Mouse (Mus musculus): Measurements from ENCODE around the gene Zfp414. TPM values are rescaled to one million over a fixed set of nuclear protein-coding genes. Genes with fewer than 3 reads are reported as not detected.
"Not testable (repeated sequence)": the region's sequence is repeated elsewhere in the genome, so short reads cannot be mapped to it uniquely, and the experiment has no call there.

Gene Zfp414
- 10 to 100 TPM in 1 of 2 experiments, 1 to 10 TPM in 1; 9.9 to 13.1 TPM for total RNA-seq (2021)
- long read RNA-seq, experiment 1, transcript Zfp414-201 (6 exons, 1,197 nt): major isoform, 5 of 10 reads
- long read RNA-seq, experiment 1, partial matches to known transcripts: 3 of 10 reads
- long read RNA-seq, experiment 1, other reads (novel, unspliced or antisense): 0 of 10 reads
- long read RNA-seq, experiment 2, transcript Zfp414-201 (6 exons, 1,197 nt): major isoform, 7 of 10 reads
- long read RNA-seq, experiment 2, partial matches to known transcripts: 2 of 10 reads
- long read RNA-seq, experiment 2, other reads (novel, unspliced or antisense): 1 of 10 reads

- peak; percentile 92 for DNase-seq
- intact Hi-C loops (cut with DNase I; ENCODE audit: low total_unique reads): no loop called here
Observed at GRCm38 (mm10) chr17:33628621-33629486, at the start of gene Zfp414. TSS of gene Zfp414 (plus strand) at chr17:33629090.

GRCm38 (mm10) chr17:33584061-33584460 is 44.8 kb upstream of the Zfp414 start:
- no peak for DNase-seq

GRCm38 (mm10) chr17:33586011-33586410 is 42.9 kb upstream of the Zfp414 start:
- intact Hi-C loops (cut with DNase I; ENCODE audit: low total_unique reads): no loop called here
- DNase-seq: no peak

More at GRCm38 (mm10) chr17:33584061-33584460, 44.8 kb upstream of the Zfp414 start:
- intact Hi-C loops (cut with DNase I; ENCODE audit: low total_unique reads): no loop called here

GRCm38 (mm10) chr17:33597271-33597670 is 31.6 kb upstream of the Zfp414 start:
- intact Hi-C loops (cut with DNase I; ENCODE audit: low total_unique reads): no loop called here
- no peak for DNase-seq

- intact Hi-C loops (cut with DNase I; ENCODE audit: low total_unique reads): no loop called here
- no peak for DNase-seq
Observed at GRCm38 (mm10) chr17:33598506-33598905, 30.4 kb upstream of the Zfp414 start.

- no peak for DNase-seq
- intact Hi-C loops (cut with DNase I; ENCODE audit: low total_unique reads): no loop called here
Observed at GRCm38 (mm10) chr17:33599836-33600475, 28.9 kb upstream of the Zfp414 start.

GRCm38 (mm10) chr17:33600831-33601230 is 28.1 kb upstream of the Zfp414 start:
- no peak for DNase-seq
- intact Hi-C loops (cut with DNase I; ENCODE audit: low total_unique reads): no loop called here

- no peak for DNase-seq
- intact Hi-C loops (cut with DNase I; ENCODE audit: low total_unique reads): no loop called here
Observed at GRCm38 (mm10) chr17:33601947-33602346, 26.9 kb upstream of the Zfp414 start.

GRCm38 (mm10) chr17:33607273-33607672 is 21.6 kb upstream of the Zfp414 start:
- no peak for DNase-seq
- intact Hi-C loops (cut with DNase I; ENCODE audit: low total_unique reads): no loop called here

- intact Hi-C loops (cut with DNase I; ENCODE audit: low total_unique reads): no loop called here
- no peak for DNase-seq
Observed at GRCm38 (mm10) chr17:33610548-33610947, 18.3 kb upstream of the Zfp414 start.

- intact Hi-C loops (cut with DNase I; ENCODE audit: low total_unique reads); DNase-seq: not testable (repeated sequence)
Observed at GRCm38 (mm10) chr17:33613726-33614125, 15.2 kb upstream of the Zfp414 start.

- intact Hi-C loops (cut with DNase I; ENCODE audit: low total_unique reads): no loop called here
Observed at GRCm38 (mm10) chr17:33627281-33627680, 1.6 kb upstream of the Zfp414 start.

GRCm38 (mm10) chr17:33629487-33630125 is 716 bp downstream of the Zfp414 start:
- no peak for DNase-seq
- intact Hi-C loops (cut with DNase I; ENCODE audit: low total_unique reads): no loop called here

More at GRCm38 (mm10) chr17:33627281-33627680, 1.6 kb upstream of the Zfp414 start:
- no peak for DNase-seq

GRCm38 (mm10) chr17:33630171-33630895 is 1.4 kb downstream of the Zfp414 start:
- no peak for DNase-seq
- intact Hi-C loops (cut with DNase I; ENCODE audit: low total_unique reads): no loop called here

- no peak for DNase-seq
- intact Hi-C loops (cut with DNase I; ENCODE audit: low total_unique reads): no loop called here
Observed at GRCm38 (mm10) chr17:33631236-33631635, 2.3 kb downstream of the Zfp414 start.

- intact Hi-C loops (cut with DNase I; ENCODE audit: low total_unique reads): no loop called here
- no peak for DNase-seq
Observed at GRCm38 (mm10) chr17:33631796-33632195, 2.9 kb downstream of the Zfp414 start.

GRCm38 (mm10) chr17:33637038-33637437 is 8.1 kb downstream of the Zfp414 start:
- intact Hi-C loops (cut with DNase I; ENCODE audit: low total_unique reads): no loop called here
- no peak for DNase-seq

GRCm38 (mm10) chr17:33637516-33638276 is 8.8 kb downstream of the Zfp414 start, which contains the start of gene Pram1:
TSS of gene Pram1 (plus strand) at chr17:33638056.
- intact Hi-C loops (cut with DNase I; ENCODE audit: low total_unique reads): no loop called here
- no peak for DNase-seq

All from gastrocnemius, postnatal 14 days (tissue).